Mouse (Mus musculus): ENCODE measurements around the gene Nfe2l3.
"Not testable (repeated sequence)": the region's sequence is repeated elsewhere in the genome, so short reads cannot be mapped to it uniquely, and the experiment has no call there.

The Nfe2l3 gene

GRCm38 (mm10) chr6:51484556-51484955 is 52.1 kb downstream of the Nfe2l3 start:
- in situ Hi-C loops (cut with MseI, MboI), result not testable (repeated sequence)

GRCm38 (mm10) chr6:51485646-51486045 is 53.2 kb downstream of the Nfe2l3 start:
- in situ Hi-C loops (cut with MseI, MboI), result no loop called here

- in situ Hi-C loops (cut with MseI, MboI), result no loop called here
Measured at GRCm38 (mm10) chr6:51486076-51486710, 53.7 kb downstream of the Nfe2l3 start.

GRCm38 (mm10) chr6:51486731-51487130 is 54.3 kb downstream of the Nfe2l3 start:
- in situ Hi-C loops (cut with MseI, MboI), result no loop called here

- in situ Hi-C loops (cut with MseI, MboI), result no loop called here
Measured at GRCm38 (mm10) chr6:51489787-51490186, 57.3 kb downstream of the Nfe2l3 start.

GRCm38 (mm10) chr6:51497321-51498111 is 65.0 kb downstream of the Nfe2l3 start:
- in situ Hi-C loops (cut with MseI, MboI), result no loop called here

GRCm38 (mm10) chr6:51505671-51506070 is 73.2 kb downstream of the Nfe2l3 start:
- in situ Hi-C loops (cut with MseI, MboI), result loop anchor here in 1 of 2 experiments (5.0 kb wide), 1 partner anchor 72 kb away; no protein-coding TSS in a partner anchor

- in situ Hi-C loops (cut with MseI, MboI), result loop anchor here in 1 of 2 experiments (5.0 kb wide), 1 partner anchor 70 kb away; no protein-coding TSS in a partner anchor
Measured at GRCm38 (mm10) chr6:51507556-51507955, 75.1 kb downstream of the Nfe2l3 start.
